Mouse (Mus musculus) stomach, postnatal 0 days (tissue): Measurements from ENCODE around the gene Phlda2.

Experiments used
- CTCF ChIP-seq: IDR thresholded peaks from 2 replicates; pipeline ENCODE4 v1.5.1; 2016; ENCODE audit warnings: antibody characterized with exemption, low read depth, mild to moderate bottlenecking, moderate library complexity
- EP300 ChIP-seq: optimal IDR thresholded peaks from 2 replicates; pipeline ENCODE3; 2016; ENCODE audit warnings: antibody characterized with exemption

GRCm38 (mm10) chr7:143460217-143460834 is 42.6 kb downstream of the Phlda2 start:
- TF ChIP-seq EP300 = no peak
- peak; percentile 6; the same call in 1 of the 2 replicates for TF ChIP-seq CTCF
